Mouse (Mus musculus): ENCODE data around the gene Aco1. TPM values are rescaled to one million over a fixed set of nuclear protein-coding genes. Genes with fewer than 3 reads are reported as not detected.

Aco1 gene
- 16.1 to 20.6 TPM (median 18.3 TPM) in 4 replicates for total RNA-seq (2023; ENCODE audit: inconsistent age)

DNA sequence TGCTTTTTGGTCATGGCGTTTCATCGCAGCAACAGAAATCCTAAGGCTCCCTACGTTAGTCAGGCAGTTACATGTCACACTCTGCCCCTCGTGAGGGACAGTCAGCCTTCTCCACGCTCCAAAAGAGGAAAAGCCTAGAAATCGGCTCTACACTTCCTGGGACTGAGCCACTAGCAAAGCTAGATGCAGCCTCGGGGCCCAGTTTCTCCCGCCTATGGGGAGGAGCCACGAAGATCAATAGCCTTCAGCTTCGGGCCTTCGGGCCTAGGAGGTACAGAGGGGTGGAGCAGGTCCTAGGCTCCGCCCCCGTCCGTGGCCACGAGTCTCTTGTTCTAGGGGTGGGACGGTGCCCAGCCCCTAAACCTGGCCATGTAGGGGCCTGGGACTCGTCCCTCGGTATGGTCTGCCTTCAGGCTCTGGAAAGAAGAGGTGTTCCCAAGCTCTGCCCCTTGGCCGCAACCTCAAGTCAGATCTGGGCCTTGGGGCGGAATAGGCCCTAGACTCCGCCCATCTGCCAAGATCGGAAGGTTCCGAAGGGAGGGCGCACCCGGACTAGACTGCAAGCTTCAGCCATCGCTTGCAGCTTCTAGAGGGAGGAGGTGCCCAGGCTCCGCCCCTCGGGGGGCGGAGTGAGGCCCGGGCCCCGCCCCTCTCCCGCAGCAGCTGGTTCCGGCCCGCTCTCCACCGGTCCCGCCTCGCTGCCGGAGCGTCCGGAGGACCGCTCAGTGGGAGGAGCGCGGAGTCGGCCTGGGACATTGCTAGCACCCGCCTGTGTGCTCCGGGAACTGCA is at the start of gene Aco1:
TSS of gene Aco1 (plus strand) at position 339 of the 790 bp plus-strand sequence.

GRCm38 (mm10) chr4:40239409-40240271 is 96.8 kb downstream of the Aco1 start, which contains the start of gene Ddx58:
Ddx58 (minus strand) TSS chr4:40239828.

Other genes starting within 250 kb of the Aco1 start
- gene Ddx58, start 96.7 kb downstream of the Aco1 start, total RNA-seq (2023; ENCODE audit: inconsistent age): 91.2 to 102 TPM (median 102 TPM) in 4 replicates
- gene Smim27, start 126.5 kb downstream of the Aco1 start, total RNA-seq (2023; ENCODE audit: inconsistent age): 36.9 to 48.1 TPM (median 40.3 TPM) in 4 replicates
- gene Topors, start 126.8 kb downstream of the Aco1 start, total RNA-seq (2023; ENCODE audit: inconsistent age): 33.6 to 35.1 TPM (median 34.6 TPM) in 4 replicates
- gene Ndufb6, start 136.3 kb downstream of the Aco1 start, total RNA-seq (2023; ENCODE audit: inconsistent age): 27.5 to 32.0 TPM (median 29.3 TPM) in 4 replicates

Data from B cell, adult (primary cell).